Mouse (Mus musculus): ENCODE data around the gene Cdh6.
A peak's percentile ranks its signal among the peaks of the same experiment; 100 is the strongest.

Cdh6 gene

DNA sequence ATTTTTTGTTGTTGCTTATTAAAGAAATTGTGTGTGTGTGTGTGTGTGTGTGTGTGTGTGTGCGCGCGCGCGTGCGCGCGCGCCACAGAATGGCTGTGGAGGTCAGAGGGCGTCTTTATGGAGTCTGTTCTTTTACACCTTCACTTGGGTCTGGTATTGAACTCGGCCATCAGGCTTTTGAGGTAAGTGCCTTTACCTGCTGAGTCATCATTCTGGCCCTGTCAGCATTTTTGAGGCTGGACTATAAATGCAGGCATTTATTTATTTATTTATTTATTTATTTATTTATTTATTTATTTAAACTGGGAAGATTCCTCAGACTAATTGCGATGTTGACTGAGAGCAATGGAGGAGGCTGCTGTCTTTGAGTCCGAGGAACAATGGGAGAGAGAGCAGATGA, 109.8 kb downstream of the Cdh6 start:
- no peak for DNase-seq (ENCODE audit: low read depth, low spot score)

DNA sequence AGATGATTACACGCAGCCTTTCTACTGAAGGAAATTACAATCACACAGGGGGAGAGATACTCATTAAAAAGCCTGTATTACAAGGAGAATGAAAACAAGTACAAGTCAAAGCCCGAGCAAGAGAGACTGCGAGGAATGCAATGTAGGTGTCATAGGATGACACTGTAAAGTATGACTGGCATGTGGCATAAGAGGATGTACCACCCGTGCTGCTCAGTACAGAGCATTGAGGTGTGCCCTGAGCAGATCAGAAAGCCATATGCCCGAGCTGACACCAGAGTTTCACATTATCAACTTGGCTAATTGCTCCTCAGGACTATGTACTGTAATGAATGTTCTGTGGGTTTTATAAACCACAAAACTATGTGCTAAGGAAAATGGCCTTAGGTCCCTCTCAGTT, 115.7 kb downstream of the Cdh6 start:
- no peak for DNase-seq (ENCODE audit: low read depth, low spot score)

DNA sequence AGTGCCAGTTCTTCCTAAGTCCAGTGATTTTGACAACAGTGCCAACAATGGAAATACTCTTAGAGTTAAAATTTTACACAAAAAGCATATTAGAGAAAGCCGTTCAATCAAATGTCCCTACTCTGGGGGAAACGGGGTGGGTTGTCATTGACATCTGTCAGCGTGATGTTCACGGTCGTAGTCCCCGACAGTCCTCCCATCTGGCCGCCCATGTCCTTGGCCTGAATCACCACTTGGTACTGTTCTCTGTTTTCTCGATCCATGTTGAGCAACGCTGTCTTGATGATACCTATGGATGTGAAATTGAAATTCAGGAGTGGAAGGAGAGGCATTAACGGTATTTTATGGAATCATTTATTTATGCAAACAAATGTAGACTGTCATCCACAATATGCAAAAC, 116.2 kb downstream of the Cdh6 start:
- DNase-seq (ENCODE audit: low read depth, low spot score), result no peak

DNA sequence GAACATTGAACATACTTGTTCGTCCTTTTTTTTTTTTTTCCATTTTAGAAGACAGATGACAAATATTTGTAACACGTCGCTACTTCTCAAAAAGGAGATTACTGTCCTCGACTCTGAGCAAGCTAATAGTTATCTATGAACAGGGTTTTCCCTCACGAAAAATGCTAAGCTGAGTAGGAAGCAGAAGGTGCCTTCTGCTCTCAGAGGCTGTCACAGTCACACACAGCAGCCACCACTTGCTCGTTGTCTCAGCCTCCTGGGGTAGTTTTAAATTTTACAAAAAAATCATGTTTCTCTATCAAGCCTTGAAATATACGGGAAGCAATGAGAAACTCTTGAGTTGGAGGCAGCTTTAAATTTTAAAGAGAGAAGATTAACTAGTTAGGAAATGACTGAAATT, 125.6 kb downstream of the Cdh6 start:
- DNase-seq (ENCODE audit: low read depth, low spot score), result no peak

DNA sequence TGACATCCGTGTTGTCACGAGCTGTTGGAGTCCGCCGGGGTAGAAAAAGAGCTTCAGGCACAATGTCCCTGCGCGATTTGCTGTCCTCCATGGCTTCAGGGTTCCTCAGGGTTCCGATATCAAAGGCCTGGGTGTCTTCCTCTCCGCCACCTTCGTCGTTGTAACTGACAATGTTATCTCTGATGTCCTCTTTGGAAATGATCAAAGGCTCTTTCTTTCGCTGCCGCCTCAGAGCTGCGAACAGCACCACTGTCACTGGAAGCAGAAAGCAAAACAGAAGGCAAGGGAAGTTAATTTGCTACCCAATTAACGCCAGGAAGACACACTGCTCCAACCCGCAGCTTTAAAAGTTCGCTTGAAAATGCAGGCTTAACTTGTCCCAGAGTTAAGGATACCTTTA, 139.0 kb downstream of the Cdh6 start:
- no peak for DNase-seq (ENCODE audit: low read depth, low spot score)

DNA sequence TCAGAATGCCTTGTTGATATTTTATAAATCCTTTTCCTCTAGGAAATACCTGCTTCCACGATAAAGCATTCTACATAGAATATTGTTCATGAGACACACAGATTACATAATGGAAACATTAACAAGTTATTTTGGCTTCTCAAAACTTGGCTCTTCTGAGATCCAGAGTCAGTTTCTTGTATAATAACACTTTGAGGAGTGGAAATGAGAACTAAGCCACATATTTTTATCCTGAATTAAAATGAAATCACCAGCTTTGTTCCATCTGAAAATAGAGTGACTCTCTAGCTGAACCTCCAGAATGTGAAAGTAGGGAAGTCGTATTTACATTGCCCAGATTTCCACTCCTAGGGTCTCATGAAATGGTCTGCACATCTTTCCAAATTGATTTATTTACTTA, 142.8 kb downstream of the Cdh6 start:
- DNase-seq (ENCODE audit: low read depth, low spot score), result no peak

DNA sequence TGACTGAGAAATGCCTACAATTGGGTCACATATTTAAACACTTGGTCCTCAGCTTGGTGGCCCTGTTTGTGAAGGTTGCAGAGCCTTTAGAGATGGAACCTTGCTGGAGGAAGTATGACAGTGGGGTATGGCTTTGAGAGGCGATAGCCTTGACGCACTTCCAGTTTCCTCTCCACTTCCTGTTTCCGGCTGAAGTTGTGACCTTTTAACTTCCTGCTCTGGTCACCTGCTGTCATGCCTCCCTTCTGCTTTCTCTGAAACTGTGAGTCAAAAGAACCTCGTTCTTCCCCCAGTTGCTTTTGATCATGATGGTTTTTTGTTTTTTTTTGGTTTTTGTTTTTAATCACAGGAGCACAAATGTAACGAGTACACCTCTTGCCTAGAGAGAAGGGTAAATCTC, 146.0 kb downstream of the Cdh6 start:
- DNase-seq (ENCODE audit: low read depth, low spot score), result peak; percentile 11

DNA sequence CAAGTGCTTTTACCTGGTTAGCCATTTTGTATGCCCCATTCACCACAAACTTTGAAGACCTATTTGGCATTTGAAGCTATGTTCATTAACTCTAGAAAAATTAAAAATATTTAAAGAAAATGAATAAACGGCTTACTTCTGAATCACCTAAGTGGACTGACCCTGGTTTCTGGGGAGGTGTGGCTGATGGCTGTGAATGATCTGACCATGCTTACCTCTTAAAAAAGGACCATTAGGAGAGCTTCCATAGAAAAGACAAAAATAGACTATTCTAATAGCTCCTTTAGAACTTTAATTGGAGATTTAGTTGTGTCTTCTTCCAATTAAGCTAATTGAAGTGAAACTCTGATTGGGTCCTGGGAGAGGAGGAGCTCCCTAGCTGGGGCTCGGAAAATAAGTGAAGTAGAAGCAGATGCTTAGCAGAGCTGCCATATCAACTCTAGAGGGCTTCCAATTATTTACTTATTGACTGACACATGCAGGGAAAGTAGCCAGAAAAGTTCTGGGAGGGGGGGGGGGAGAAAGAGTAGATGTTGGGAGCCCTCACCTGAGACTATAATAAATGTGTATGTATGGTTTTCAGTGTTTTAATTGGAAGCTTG, 156.6 kb downstream of the Cdh6 start:
- DNase-seq (ENCODE audit: low read depth, low spot score), result no peak

DNA sequence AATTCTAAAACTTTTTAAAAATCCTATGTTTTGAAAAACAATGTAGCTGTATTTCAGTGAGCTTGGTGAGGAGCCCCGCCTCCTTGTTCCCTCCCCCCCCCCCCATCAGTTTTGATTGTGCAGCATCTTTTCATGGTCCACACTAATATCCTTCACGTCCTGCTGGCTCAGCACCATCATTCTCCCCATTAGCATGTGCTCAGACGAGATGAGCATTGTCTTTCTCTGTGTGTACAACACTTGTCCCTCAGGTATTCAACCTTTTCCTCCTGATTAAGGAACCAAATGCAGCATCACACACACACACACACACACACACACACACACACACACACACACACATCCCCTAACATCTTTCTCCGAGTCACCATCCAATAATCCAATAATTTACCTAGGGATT, 164.7 kb downstream of the Cdh6 start:
- DNase-seq (ENCODE audit: low read depth, low spot score), result no peak

DNA sequence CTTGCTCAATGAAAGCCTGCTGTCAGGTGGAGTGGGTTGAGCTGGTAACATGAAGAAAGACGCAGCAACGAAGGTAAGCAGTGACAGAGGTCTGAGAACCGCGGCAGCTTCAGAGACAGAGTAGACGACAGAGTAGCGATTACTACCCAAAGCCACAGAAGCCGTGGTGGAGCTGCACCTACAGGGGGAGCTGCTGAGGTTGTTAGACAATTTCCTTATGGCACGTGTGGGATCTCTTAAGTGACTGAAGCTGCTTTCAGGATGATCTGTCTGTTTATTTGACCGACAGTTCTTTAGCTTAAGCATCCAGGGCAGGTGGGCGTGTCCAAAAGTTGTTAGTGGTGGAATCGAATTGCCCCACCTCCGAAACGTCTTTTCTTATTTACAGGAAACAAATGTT, 167.5 kb downstream of the Cdh6 start:
- no peak for DNase-seq (ENCODE audit: low read depth, low spot score)

DNA sequence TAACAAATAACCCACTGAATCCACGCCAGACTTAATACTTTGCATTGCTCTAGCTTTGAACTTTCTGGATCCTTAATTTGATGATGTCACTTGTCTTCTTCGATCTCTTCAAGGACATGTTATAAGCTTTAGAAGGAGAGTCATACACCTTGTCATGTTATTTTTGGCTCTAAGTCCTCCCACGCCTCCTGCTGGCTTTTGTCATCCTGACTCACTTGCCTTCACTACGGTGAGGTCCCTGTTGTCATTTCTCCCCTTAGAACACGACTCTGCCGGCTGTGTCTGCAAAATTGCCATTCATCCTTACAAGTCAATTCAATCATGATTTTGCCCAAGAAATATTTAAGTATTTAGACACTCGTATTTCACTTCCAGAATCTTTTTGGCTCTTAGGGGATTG, 171.9 kb downstream of the Cdh6 start:
- no peak for DNase-seq (ENCODE audit: low read depth, low spot score)

DNA sequence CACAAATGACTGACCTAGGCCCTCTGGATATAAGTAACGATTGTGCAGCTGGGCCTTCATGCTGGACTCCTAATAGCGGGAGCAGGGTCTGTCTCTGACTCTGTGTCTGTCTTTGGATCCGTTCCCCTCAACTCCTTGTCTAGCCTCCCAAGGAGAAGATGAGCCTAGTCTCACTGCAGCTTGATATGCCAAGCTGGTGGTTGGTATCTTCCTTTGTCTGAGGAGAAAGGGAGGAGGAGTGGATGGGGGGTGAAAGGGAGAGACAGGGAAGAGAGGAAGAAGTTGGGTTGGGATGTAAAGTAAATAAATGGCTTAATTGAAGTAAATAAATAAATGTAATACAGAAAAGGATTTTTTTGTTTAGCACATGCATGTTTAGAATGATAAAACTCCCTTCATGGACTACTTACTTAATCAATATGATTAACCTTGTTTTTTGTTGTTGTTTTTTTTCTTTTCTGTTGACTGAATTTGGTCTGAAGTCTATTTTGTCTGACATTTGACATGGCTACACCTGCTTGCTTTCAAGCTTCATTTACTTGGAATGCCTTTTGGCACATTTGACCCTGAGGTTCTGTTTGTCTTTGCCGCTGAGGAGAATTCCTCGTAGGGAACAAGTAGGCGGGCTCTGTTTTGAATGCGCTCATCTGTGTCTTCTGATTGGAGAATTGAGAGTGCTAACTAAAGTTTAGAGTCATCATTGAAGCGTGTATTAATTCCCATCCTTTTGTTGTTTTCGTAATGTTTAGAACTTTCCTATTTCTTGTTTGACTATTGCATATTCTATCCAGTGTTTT, 178.7 kb downstream of the Cdh6 start:
- no peak for DNase-seq (ENCODE audit: low read depth, low spot score)
